Mouse (Mus musculus) cerebellum, postnatal 14 days (tissue): ENCODE results near the gene Nme9.

ENCODE experiments used
- DNase-seq, 2 experiments: peaks; one replicate each; pipeline ENCODE4 v3.0.0; 2021; ENCODE audit warnings: mixed read lengths in 2 of 2

The Nme9 gene

DNA sequence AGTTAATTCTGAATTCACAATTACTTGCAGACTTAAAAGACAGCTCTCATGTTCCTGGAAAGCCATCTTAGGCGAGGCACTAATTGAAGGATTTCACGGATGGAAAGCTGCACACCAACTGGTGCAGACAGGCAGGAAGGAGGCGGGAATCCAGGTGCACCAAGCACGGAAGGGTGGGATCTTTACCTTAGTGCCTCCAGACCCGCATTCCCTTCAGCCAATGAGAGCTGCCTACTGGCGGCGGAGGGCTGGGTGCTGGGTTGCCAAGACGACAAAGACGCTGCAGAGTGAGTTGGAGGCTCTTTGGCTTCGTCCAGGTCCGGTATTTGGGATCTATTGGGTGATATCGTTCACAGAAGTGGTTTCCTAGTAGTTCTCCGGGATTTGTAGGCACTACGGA, at the start of gene Nme9:
Gene Nme9 (plus strand): TSS at position 315 of the 400 bp plus-strand sequence.
- no peak for DNase-seq

- no peak for DNase-seq
Measured at GRCm38 (mm10) chr9:99409280-99409679, 42.0 kb upstream of the Nme9 start.

DNA sequence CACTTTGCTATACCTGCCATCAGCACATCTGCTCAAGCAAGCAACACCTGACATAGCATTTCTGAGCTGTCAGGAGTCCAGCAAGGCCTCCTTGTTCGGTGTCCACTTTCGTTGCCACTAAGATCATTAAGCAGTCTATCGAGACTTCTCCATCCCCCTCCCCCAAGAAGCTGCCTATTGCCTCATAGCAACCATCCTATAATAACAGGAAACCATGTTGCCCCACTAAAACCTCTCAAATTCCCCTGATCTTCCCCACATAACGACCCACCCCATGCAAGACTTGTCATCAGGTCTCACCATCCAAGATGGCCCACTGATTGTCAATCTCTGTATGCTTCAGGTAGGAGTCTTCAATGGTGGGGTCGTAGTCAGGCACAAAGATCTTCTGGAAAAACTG, 40.2 kb upstream of the Nme9 start:
- DNase-seq = no peak

GRCm38 (mm10) chr9:99411785-99412184, 39.5 kb upstream of the Nme9 start:
- no peak for DNase-seq

- no peak for DNase-seq
Measured at GRCm38 (mm10) chr9:99416809-99417208, 34.5 kb upstream of the Nme9 start.

- peak in 1 of 2 experiments; percentile 33 for DNase-seq
Measured at GRCm38 (mm10) chr9:99417288-99417846, 33.9 kb upstream of the Nme9 start.

DNA sequence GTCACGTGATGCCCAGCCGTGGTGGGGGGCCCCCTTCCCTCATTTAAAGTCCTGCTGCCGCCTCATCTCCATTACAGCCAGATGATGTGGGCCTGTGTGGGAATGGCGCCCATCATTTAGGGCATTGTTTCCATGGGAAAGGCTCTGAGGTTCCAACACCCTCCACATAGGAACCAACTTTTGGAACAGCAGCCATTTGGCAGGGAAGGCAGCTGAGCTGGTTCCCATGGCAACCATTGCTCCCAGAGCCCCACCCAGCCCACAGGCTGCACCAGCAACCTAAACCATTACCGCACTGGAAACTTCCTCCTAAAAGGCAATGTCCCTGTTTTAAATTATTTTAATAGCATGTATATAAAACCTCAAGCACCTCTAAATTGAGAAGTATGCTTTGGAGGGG, 32.9 kb upstream of the Nme9 start:
- peak; percentile 69 to 73 for DNase-seq

- no peak for DNase-seq
Measured at GRCm38 (mm10) chr9:99419951-99420701, 31.1 kb upstream of the Nme9 start.

- no peak for DNase-seq
Measured at GRCm38 (mm10) chr9:99421914-99422313, 29.4 kb upstream of the Nme9 start.

DNA sequence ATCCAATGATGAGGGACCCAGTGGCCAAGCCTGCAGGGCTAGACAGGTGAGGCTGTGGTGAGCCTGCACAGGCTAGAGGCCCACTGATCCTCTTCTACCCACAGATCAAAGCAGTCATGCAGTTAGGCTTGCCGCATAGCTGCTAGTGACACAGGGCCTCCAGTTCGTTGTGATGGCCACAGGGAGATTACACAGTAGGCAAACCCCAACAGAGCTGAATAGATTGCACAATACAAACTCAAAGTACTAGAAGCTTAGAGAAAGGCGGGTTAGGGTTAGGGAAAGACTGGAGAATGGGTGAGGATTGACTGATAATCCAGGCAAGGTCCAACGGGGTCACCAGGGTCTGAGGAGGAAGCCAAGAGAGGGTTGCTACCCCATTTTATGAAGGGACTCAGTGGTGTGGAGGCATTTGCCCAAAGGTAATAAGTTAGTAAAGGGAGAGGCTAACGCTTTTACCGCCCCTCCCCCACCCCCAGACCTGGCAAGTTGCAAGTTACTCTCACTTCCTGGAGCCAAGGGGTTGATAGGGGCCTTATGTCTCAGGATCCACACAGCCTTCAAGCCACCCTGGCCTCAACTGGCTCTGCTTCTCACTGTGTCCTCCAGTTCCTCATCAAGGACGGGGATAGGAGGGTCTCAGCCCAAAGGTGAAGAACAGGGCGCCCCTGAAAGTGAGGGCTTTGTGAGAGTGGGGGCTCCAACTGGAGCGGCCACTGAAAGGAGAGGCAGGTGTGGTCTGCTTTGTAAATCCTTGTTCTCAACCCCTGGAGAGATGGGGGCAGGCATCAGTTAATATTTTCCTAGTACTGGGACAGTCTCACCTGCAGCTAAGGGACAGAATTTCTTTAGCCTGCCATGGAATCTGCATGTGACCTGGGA, 27.3 kb upstream of the Nme9 start:
- no peak for DNase-seq

DNA sequence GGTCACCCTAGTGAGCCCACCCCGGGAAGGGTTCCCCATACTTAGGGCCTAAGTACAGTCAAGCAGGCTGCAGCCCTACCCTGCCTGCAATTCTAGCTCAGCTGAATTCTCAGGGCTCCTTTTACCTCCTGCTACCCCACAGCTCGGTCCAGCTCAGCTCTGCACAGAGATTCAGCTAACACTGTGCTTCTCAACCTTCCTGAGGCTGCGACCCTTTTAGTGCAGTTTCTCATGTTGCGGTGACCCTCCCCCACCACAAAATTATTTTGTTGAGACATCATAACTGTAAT, 26.8 kb upstream of the Nme9 start:
- DNase-seq = no peak

GRCm38 (mm10) chr9:99425262-99425661, 26.0 kb upstream of the Nme9 start:
- DNase-seq = no peak

DNA sequence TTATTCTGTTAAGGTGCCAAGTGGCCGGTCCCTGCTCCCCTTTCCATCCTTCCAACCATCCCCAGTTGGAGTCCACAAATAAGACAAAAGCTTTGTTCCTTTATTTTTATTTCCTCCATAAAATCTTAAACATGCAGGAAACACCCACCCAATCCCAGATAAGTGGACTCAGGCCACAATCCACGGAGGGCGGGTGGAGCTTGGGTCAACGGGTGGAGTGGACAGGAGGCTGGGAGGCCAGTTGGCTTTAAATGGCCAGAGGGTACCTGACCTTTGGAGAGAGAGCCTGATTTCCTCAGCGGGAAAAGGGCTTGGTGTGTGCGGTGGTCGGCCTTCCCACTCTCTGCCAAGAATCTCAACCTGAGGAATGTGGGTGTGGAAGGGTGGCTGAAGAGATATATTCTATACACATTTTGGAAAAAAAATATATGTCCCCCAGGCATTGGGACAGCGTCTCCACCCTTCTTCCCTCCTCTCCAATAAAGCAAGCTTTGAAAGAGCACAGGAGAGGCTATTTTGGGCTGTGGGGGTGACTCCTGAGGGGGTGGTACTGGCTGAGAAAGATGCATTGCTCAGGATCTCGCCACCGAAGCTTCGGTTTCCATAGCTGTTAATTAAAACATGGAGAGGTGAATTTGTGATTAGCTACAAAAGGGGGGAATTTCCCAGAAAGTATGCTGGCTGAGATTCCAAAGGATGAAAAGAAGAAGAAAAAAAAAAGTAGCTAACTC, 22.5 kb upstream of the Nme9 start:
- no peak for DNase-seq

GRCm38 (mm10) chr9:99429845-99430244, 21.4 kb upstream of the Nme9 start:
- DNase-seq = no peak

DNA sequence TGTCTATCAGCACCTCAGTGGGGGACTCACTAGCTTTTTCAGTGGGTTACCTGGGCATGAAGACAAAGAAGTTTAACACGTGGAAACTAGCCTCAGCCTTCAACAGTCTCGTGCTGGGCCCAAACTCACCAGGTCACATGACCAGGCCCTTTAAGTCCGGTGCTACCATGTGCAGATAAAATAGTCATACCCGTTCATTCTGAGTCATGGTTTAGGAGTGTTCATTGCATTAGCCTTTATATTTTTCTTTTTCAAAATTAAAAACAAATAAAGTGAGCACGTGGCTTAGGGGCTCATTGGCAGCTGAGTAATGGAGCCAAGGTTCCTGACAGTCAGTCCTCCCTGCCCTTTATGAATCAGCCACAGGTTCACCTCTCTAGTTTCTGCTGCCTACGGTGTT, 20.5 kb upstream of the Nme9 start:
- no peak for DNase-seq

- DNase-seq = no peak
Measured at GRCm38 (mm10) chr9:99431346-99431745, 19.9 kb upstream of the Nme9 start.

DNA sequence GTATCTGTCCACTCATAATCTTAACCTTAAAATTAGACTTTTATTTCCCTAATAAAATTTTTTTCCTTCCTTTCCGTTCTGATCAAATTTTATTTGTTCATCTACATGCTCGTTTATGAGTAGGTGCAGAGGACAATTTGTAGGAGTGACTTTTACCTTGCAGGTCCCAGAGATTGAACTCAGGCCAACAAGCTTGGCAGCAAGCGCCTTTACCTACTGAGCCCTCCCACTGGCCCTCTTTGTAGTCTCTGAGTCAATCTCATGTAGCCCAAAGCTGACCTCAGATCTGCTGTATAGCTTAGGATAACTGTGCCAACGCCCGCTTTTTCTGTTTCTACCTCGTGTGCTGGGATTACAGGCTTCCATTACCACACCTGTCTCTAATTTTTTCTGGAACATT, 19.3 kb upstream of the Nme9 start:
- peak; percentile 63 to 77 for DNase-seq

GRCm38 (mm10) chr9:99432478-99432877, 18.8 kb upstream of the Nme9 start:
- peak in 1 of 2 experiments; percentile 28 for DNase-seq

- DNase-seq = peak in 1 of 2 experiments; percentile 19
Measured at GRCm38 (mm10) chr9:99434892-99435618, 16.2 kb upstream of the Nme9 start.

GRCm38 (mm10) chr9:99435619-99436181, 15.6 kb upstream of the Nme9 start:
- peak; percentile 78 to 86 for DNase-seq

- DNase-seq = peak; percentile 77 to 86
Measured at GRCm38 (mm10) chr9:99436182-99437030, 14.9 kb upstream of the Nme9 start.
